ENCODE assay signal across 28 mouse cellular contexts in genomic region chr10:38147421-38147820, GRCm38 (mm10).
"Had no signal": no experiment of that assay in that cellular context is flagged by ENCODE, and none has a peak within 500 bp of the region (broad histone marks: within the 10 kb centered on the region; RNA-seq: fewer than 3 reads in every experiment).

No protein-coding gene starts in this region.

- H3K9me3 ChIP-seq: limb, embryonic 10.5 days; limb, embryonic 12.5 days; limb, embryonic 13.5 days; limb, embryonic 15.5 days; liver, embryonic 12.5 days; liver, embryonic 13.5 days; liver, embryonic 15.5 days; lung, embryonic 15.5 days; megakaryocyte, embryonic 14.5 days; midbrain, embryonic 10.5 days; midbrain, embryonic 12.5 days; midbrain, embryonic 13.5 days; midbrain, embryonic 15.5 days; neural tube, embryonic 12.5 days had no signal

- H3K36me3 ChIP-seq: limb, embryonic 10.5 days; limb, embryonic 12.5 days; limb, embryonic 13.5 days; limb, embryonic 15.5 days; liver, embryonic 12.5 days; liver, embryonic 13.5 days; liver, embryonic 15.5 days; lung, embryonic 15.5 days; midbrain, embryonic 10.5 days; midbrain, embryonic 12.5 days; midbrain, embryonic 13.5 days; midbrain, embryonic 15.5 days; neural tube, embryonic 12.5 days had no signal

- H3K4me3 ChIP-seq: limb, embryonic 10.5 days; limb, embryonic 12.5 days; limb, embryonic 13.5 days; limb, embryonic 15.5 days; liver, embryonic 12.5 days; liver, embryonic 13.5 days; liver, embryonic 15.5 days; lung, embryonic 15.5 days; megakaryocyte, embryonic 14.5 days; midbrain, embryonic 10.5 days; midbrain, embryonic 12.5 days; midbrain, embryonic 13.5 days; midbrain, embryonic 15.5 days; myocyte; neural tube, embryonic 12.5 days had no signal

- H3K4me1 ChIP-seq: limb, embryonic 10.5 days; limb, embryonic 12.5 days; limb, embryonic 13.5 days; limb, embryonic 15.5 days; liver, embryonic 12.5 days; liver, embryonic 13.5 days; liver, embryonic 15.5 days; lung, embryonic 15.5 days; megakaryocyte, embryonic 14.5 days; midbrain, embryonic 10.5 days; midbrain, embryonic 12.5 days; midbrain, embryonic 13.5 days; midbrain, embryonic 15.5 days; neural tube, embryonic 12.5 days had no signal

- H3K27ac ChIP-seq: limb, embryonic 10.5 days; limb, embryonic 12.5 days; limb, embryonic 13.5 days; limb, embryonic 15.5 days; liver, embryonic 12.5 days; liver, embryonic 13.5 days; liver, embryonic 14.5 days; liver, embryonic 15.5 days; lung, embryonic 15.5 days; macrophage; midbrain, embryonic 10.5 days; midbrain, embryonic 12.5 days; midbrain, embryonic 13.5 days; midbrain, embryonic 15.5 days; neural tube, embryonic 12.5 days had no signal

- H3K27me3 ChIP-seq: limb, embryonic 12.5 days; limb, embryonic 13.5 days; limb, embryonic 15.5 days; liver, embryonic 12.5 days; liver, embryonic 13.5 days; liver, embryonic 15.5 days; lung, embryonic 15.5 days; megakaryocyte, embryonic 14.5 days; midbrain, embryonic 12.5 days; midbrain, embryonic 13.5 days; midbrain, embryonic 15.5 days; neural tube, embryonic 12.5 days had no signal

- DNase-seq: left cerebral cortex, postnatal 4 days; liver; liver, embryonic 13.5 days; liver, postnatal 0 days; lung, adult 18-20 months; lung, adult 2 months; lung, embryonic 14.5 days; lung, postnatal 10 days; lung, postnatal 14 days; lung, postnatal 36 days; lung, postnatal 4 days; midbrain, embryonic 14.5 days had no signal
